Mouse (Mus musculus): Measurements from ENCODE around the gene Sat2. TPM values are rescaled to one million over a fixed set of nuclear protein-coding genes. Genes with fewer than 3 reads are reported as not detected.
A peak's percentile ranks its signal among the peaks of the same experiment; 100 is the strongest.

The Sat2 gene
- polyA plus RNA-seq, 1 experiment from 2014 or later = 15.4 TPM

- Histone ChIP-seq H3K4me3 (no peak overlapping the region), H3K36me3 (replicated peaks) (peaks cover 76% of the 10 kb centered on the region), H3K27ac (no peak overlapping the region), H3K9me3 (no peaks in the 10 kb centered on the region), H3K27me3 (ENCODE audit: poor library complexity, severe bottlenecking) (no peaks in the 10 kb centered on the region), H3K4me1 (peaks cover 30% of the 10 kb centered on the region)
- DNase-seq (ENCODE audit: extremely low spot score, low spot score) = no peak
- WGBS = 82% methylated on average over 7 of the region's 7 CpGs
These were observed 36.0 kb upstream of the Sat2 start for GRCm38 (mm10) chr11:69585718-69586325.

GRCm38 (mm10) chr11:69589207-69589834 lies 32.5 kb upstream of the Sat2 start:
- no peak overlapping the region for H3K4me3 ChIP-seq

GRCm38 (mm10) chr11:69590622-69591021 lies 31.2 kb upstream of the Sat2 start:
- peaks cover 92% of the 10 kb centered on the region for H3K36me3 ChIP-seq (replicated peaks)
- no peaks in the 10 kb centered on the region for H3K9me3 ChIP-seq
- no peak overlapping the region for H3K27ac ChIP-seq
- DNase-seq (ENCODE audit: extremely low spot score, low spot score) = no peak
- peaks cover 4% of the 10 kb centered on the region; the same call in 1 of the 2 replicates for H3K4me1 ChIP-seq
- H3K4me3 ChIP-seq = no peak overlapping the region
- 94% methylated on average over 8 of the region's 8 CpGs for WGBS
- H3K27me3 ChIP-seq (ENCODE audit: poor library complexity, severe bottlenecking) = no peaks in the 10 kb centered on the region

More at GRCm38 (mm10) chr11:69589207-69589834, 32.5 kb upstream of the Sat2 start:
- Histone ChIP-seq H3K27ac (no peak overlapping the region), H3K9me3 (no peaks in the 10 kb centered on the region), H3K36me3 (replicated peaks) (peaks cover 91% of the 10 kb centered on the region), H3K27me3 (ENCODE audit: poor library complexity, severe bottlenecking) (no peaks in the 10 kb centered on the region), H3K4me1 (peaks cover 14% of the 10 kb centered on the region)
- DNase-seq (ENCODE audit: extremely low spot score, low spot score) = no peak
- 92% methylated on average over 22 of the region's 22 CpGs for WGBS

GRCm38 (mm10) chr11:69591424-69591823 lies 30.4 kb upstream of the Sat2 start:
- peaks cover 4% of the 10 kb centered on the region; the same call in 1 of the 2 replicates for H3K4me1 ChIP-seq
- no peak overlapping the region for H3K27ac ChIP-seq
- no peaks in the 10 kb centered on the region for H3K9me3 ChIP-seq
- peaks cover 89% of the 10 kb centered on the region for H3K36me3 ChIP-seq (replicated peaks)
- DNase-seq (ENCODE audit: extremely low spot score, low spot score) = no peak
- 87% methylated on average over 3 of the region's 3 CpGs for WGBS
- no peak overlapping the region for H3K4me3 ChIP-seq
- H3K27me3 ChIP-seq (ENCODE audit: poor library complexity, severe bottlenecking) = no peaks in the 10 kb centered on the region

- Histone ChIP-seq H3K27ac (no peak overlapping the region), H3K27me3 (ENCODE audit: poor library complexity, severe bottlenecking) (no peaks in the 10 kb centered on the region), H3K36me3 (replicated peaks) (peaks cover 83% of the 10 kb centered on the region), H3K9me3 (no peaks in the 10 kb centered on the region), H3K4me1 (peaks cover 4% of the 10 kb centered on the region; the same call in 1 of the 2 replicates), H3K4me3 (no peak overlapping the region)
- no peak for DNase-seq (ENCODE audit: extremely low spot score, low spot score)
- WGBS = 83% methylated on average over 7 of the region's 7 CpGs
These were observed 29.8 kb upstream of the Sat2 start for GRCm38 (mm10) chr11:69591899-69592637.

GRCm38 (mm10) chr11:69592799-69593198 lies 29.0 kb upstream of the Sat2 start:
- no peak overlapping the region for H3K4me3 ChIP-seq
- WGBS = 91% methylated on average over 4 of the region's 4 CpGs
- H3K27me3 ChIP-seq (ENCODE audit: poor library complexity, severe bottlenecking) = no peaks in the 10 kb centered on the region
- H3K36me3 ChIP-seq (replicated peaks) = peaks cover 76% of the 10 kb centered on the region
- DNase-seq (ENCODE audit: extremely low spot score, low spot score) = no peak
- H3K4me1 ChIP-seq = peaks cover 4% of the 10 kb centered on the region; the same call in 1 of the 2 replicates
- H3K27ac ChIP-seq = no peak overlapping the region
- H3K9me3 ChIP-seq = no peaks in the 10 kb centered on the region

- WGBS = 96% methylated on average over 6 of the region's 6 CpGs
- H3K27ac ChIP-seq = no peak overlapping the region
- H3K9me3 ChIP-seq = no peaks in the 10 kb centered on the region
- peaks cover 55% of the 10 kb centered on the region for H3K36me3 ChIP-seq (replicated peaks)
- H3K27me3 ChIP-seq (ENCODE audit: poor library complexity, severe bottlenecking) = no peaks in the 10 kb centered on the region
- H3K4me3 ChIP-seq = no peak overlapping the region
- no peak for DNase-seq (ENCODE audit: extremely low spot score, low spot score)
- peaks cover 12% of the 10 kb centered on the region for H3K4me1 ChIP-seq
These were observed 27.0 kb upstream of the Sat2 start for GRCm38 (mm10) chr11:69594853-69595252.

GRCm38 (mm10) chr11:69599436-69599835 lies 22.4 kb upstream of the Sat2 start:
- Histone ChIP-seq H3K27me3 (ENCODE audit: poor library complexity, severe bottlenecking) (peaks cover 26% of the 10 kb centered on the region), H3K36me3 (replicated peaks) (peaks cover 12% of the 10 kb centered on the region), H3K9me3 (no peaks in the 10 kb centered on the region), H3K27ac (peak overlapping the region; percentile 72), H3K4me3 (peak overlapping the region; percentile 31), H3K4me1 (peaks cover 32% of the 10 kb centered on the region)
- no peak for DNase-seq (ENCODE audit: extremely low spot score, low spot score)
- whole genome bisulfite sequencing = 10% methylated on average over 9 of the region's 9 CpGs

GRCm38 (mm10) chr11:69600098-69600497 lies 21.7 kb upstream of the Sat2 start:
- DNase-seq (ENCODE audit: extremely low spot score, low spot score) = peak; percentile 48
- peaks cover 7% of the 10 kb centered on the region; the same call in 1 of the 2 replicates for H3K36me3 ChIP-seq (replicated peaks)
- H3K9me3 ChIP-seq = no peaks in the 10 kb centered on the region
- 9% methylated on average over 6 of the region's 6 CpGs for WGBS
- H3K4me1 ChIP-seq = peaks cover 38% of the 10 kb centered on the region
- H3K27me3 ChIP-seq (ENCODE audit: poor library complexity, severe bottlenecking) = peaks cover 32% of the 10 kb centered on the region
- H3K4me3 ChIP-seq = peak overlapping the region; percentile 31; the same call in 1 of the 2 replicates
- H3K27ac ChIP-seq = peak overlapping the region; percentile 72

GRCm38 (mm10) chr11:69601768-69602167 lies 20.1 kb upstream of the Sat2 start:
- Histone ChIP-seq H3K9me3 (no peaks in the 10 kb centered on the region), H3K4me3 (no peak overlapping the region), H3K4me1 (peaks cover 52% of the 10 kb centered on the region), H3K27ac (no peak overlapping the region), H3K27me3 (ENCODE audit: poor library complexity, severe bottlenecking) (peaks cover 39% of the 10 kb centered on the region), H3K36me3 (replicated peaks) (no peaks in the 10 kb centered on the region)
- WGBS = 91% methylated on average over 3 of the region's 3 CpGs
- DNase-seq (ENCODE audit: extremely low spot score, low spot score) = no peak

- DNase-seq (ENCODE audit: extremely low spot score, low spot score) = no peak
- no peaks in the 10 kb centered on the region for H3K9me3 ChIP-seq
- WGBS = 83% methylated on average over 8 of the region's 8 CpGs
- no peak overlapping the region; the same call in 1 of the 2 replicates for H3K27ac ChIP-seq
- H3K4me3 ChIP-seq = 0 out of 2 replicates have a peak overlapping the region, but pooled peaks have one; percentile 6
- H3K4me1 ChIP-seq = peaks cover 52% of the 10 kb centered on the region
- peaks cover 44% of the 10 kb centered on the region for H3K27me3 ChIP-seq (ENCODE audit: poor library complexity, severe bottlenecking)
- H3K36me3 ChIP-seq (replicated peaks) = no peaks in the 10 kb centered on the region
These were observed 18.3 kb upstream of the Sat2 start for GRCm38 (mm10) chr11:69603516-69603915.

GRCm38 (mm10) chr11:69604347-69604746 lies 17.5 kb upstream of the Sat2 start:
- Histone ChIP-seq H3K27ac (peak overlapping the region; percentile 84), H3K36me3 (replicated peaks) (no peaks in the 10 kb centered on the region), H3K9me3 (no peaks in the 10 kb centered on the region), H3K27me3 (ENCODE audit: poor library complexity, severe bottlenecking) (peaks cover 45% of the 10 kb centered on the region), H3K4me1 (peaks cover 49% of the 10 kb centered on the region), H3K4me3 (peak overlapping the region; percentile 64)
- no peak for DNase-seq (ENCODE audit: extremely low spot score, low spot score)
- WGBS = 59% methylated on average over 3 of the region's 3 CpGs

All from forebrain, embryonic 10.5 days (tissue).